Mouse (Mus musculus): ENCODE data around the gene Zbtb12. TPM values are rescaled to one million over a fixed set of nuclear protein-coding genes. Genes with fewer than 3 reads are reported as not detected.
A peak's percentile ranks its signal among the peaks of the same experiment; 100 is the strongest.

Gene Zbtb12
- total and polyA plus RNA-seq, 3 experiments = 2.4 to 9.3 (median 8.5) TPM

DNA sequence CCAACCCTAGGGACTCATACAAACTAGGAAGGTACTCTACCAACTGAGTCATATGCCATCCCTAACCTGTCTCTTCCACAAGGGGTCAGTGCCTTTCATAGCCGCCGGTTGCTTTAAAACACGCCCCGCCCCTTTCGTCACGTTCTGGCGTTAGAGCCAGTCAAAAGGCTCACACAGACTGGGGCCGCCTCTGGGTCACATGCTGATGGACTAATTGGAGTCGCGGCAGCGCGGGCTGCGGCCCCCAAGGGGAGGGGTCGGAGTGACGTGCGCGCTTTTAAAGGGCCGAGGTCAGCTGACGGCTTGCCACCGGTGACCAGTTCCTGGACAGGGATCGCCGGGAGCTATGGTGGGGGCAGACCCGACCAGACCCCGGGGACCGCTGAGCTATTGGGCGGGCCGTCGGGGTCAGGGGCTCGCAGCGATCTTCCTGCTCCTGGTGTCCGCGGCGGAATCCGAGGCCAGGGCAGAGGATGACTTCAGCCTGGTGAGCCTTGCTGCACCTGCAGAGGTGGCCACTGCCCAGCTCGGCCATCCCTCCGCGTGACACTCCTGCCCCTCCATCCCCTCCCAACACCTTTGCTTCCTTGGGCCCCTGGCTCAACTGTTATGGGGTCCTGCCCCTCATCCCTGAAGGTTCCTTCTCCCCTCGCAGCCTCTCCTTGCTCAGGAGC is 51.9 kb downstream of the Zbtb12 start, which contains the start of gene Neu1 (continued):
- TF ChIP-seq POLR2AphosphoS2 (IDR thresholded peaks at IDR 0.05; ENCODE audit: low read depth, low read length) (no peak), USF1 (IDR thresholded peaks at IDR 0.05; ENCODE audit: low read depth, low read length) (peak; percentile 89), MEF2A (IDR thresholded peaks at IDR 0.05; ENCODE audit: borderline replicate concordance, low read depth, low read length) (no peak), HCFC1 (IDR thresholded peaks at IDR 0.05; ENCODE audit: low read depth, low read length) (peak; percentile 52), MYC (IDR thresholded peaks at IDR 0.05; ENCODE audit: low read depth, low read length) (0 out of 2 replicates have a peak, but pooled peaks have one; percentile 14), RAD21 (IDR thresholded peaks at IDR 0.05; ENCODE audit: low read depth, low read length) (peak; percentile 36)

DNA sequence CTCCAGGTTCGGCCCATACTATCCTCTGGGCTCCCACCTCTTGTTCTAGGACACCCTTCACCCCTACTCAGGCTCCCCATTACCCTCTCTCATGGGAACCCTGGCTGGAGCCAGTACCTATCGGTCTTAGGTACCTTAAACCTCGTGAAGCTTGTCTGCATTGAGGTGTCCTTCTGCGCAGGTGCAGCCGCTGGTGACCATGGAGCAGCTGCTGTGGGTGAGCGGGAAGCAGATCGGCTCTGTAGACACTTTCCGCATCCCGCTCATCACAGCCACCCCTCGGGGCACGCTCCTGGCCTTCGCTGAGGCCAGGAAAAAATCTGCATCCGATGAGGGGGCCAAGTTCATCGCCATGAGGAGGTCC is 52.4 kb downstream of the Zbtb12 start:
- in situ Hi-C loops (cut with MboI; ENCODE audit: low pct_ligation_motif_present, low pct_unique_long_range_greater_than_20kb, low sequenced_read_pairs) (no loop called here), dilution Hi-C loops (cut with MboI; ENCODE audit: extremely low pct_ligation_motif_present, extremely low pct_unique_long_range_greater_than_20kb, low sequenced_read_pairs) (no loop called here)
- H3K79me2 ChIP-seq (replicated peaks; ENCODE audit: control insufficient read depth, extremely low read depth, insufficient read depth, poor library complexity, severe bottlenecking) = no peaks in the 10 kb centered on the region
- peak overlapping the region; percentile 87 for H3K4me2 ChIP-seq (ENCODE audit: insufficient read depth, low read depth, poor library complexity, severe bottlenecking)
- peaks cover 16 to 45% of the 10 kb centered on the region in 2 experiments for H3K36me3 ChIP-seq (replicated peaks in 1 of 2; ENCODE audit: control insufficient read depth in 1 of 2, insufficient read depth in 1 of 2, low read length in 1 of 2)
- no peaks in the 10 kb centered on the region for H3K9me3 ChIP-seq (replicated peaks; ENCODE audit: low read length)
- peaks cover 11 to 39% of the 10 kb centered on the region in 2 experiments for H3K4me1 ChIP-seq (ENCODE audit: control insufficient read depth in 1 of 2, insufficient read depth in 2 of 2)
- peak; percentile 54 for DNase-seq (ENCODE audit: extremely low read depth)
- H3K4me3 ChIP-seq (replicated peaks in 1 of 3; ENCODE audit: low read depth in 2 of 3, low read length in 2 of 3, poor library complexity in 1 of 3) = peak overlapping the region; percentile 77 to 82 (median 79)
- no peaks in the 10 kb centered on the region for H3K27me3 ChIP-seq (replicated peaks)
- peak overlapping the region; percentile 6; the same call in 1 of the 2 replicates for H3K27ac ChIP-seq (ENCODE audit: insufficient read depth, low read depth)
- peak overlapping the region; percentile 28 for H3K9ac ChIP-seq (ENCODE audit: insufficient read depth, low read depth)
- TF ChIP-seq MXI1 (IDR thresholded peaks at IDR 0.05; ENCODE audit: low read depth, low read length) (no peak), PAX5 (IDR thresholded peaks at IDR 0.05; ENCODE audit: low read length) (no peak), USF2 (conservative IDR thresholded peaks at IDR 0.05; ENCODE audit: low read depth, low read length) (no peak), POLR2AphosphoS2 (IDR thresholded peaks at IDR 0.05; ENCODE audit: low read depth, low read length) (no peak), MEF2A (IDR thresholded peaks at IDR 0.05; ENCODE audit: borderline replicate concordance, low read depth, low read length) (no peak), ZNF384 (IDR thresholded peaks at IDR 0.05; ENCODE audit: low read depth, low read length) (no peak), NRF1 (IDR thresholded peaks at IDR 0.05; ENCODE audit: low read depth, low read length) (peak; percentile 83), NELFE (IDR thresholded peaks at IDR 0.05; ENCODE audit: low read depth, low read length) (no peak), BHLHE40 (IDR thresholded peaks at IDR 0.05; ENCODE audit: low read depth, low read length) (peak; percentile 13; the same call in 1 of the 2 replicates), JUN (IDR thresholded peaks at IDR 0.05; ENCODE audit: insufficient read depth, low read depth, low read length) (no peak), RCOR1 (conservative IDR thresholded peaks at IDR 0.05; ENCODE audit: low read depth, low read length) (no peak), MAX (IDR thresholded peaks at IDR 0.05; ENCODE audit: low read length) (no peak), IRF4 (IDR thresholded peaks at IDR 0.05; ENCODE audit: low read depth, low read length) (no peak), ETS1 (conservative IDR thresholded peaks at IDR 0.05; ENCODE audit: low read depth, low read length) (no peak), MAZ (IDR thresholded peaks at IDR 0.05; ENCODE audit: low read depth, low read length) (no peak), GABPA (IDR thresholded peaks at IDR 0.05; ENCODE audit: insufficient replicate concordance, low read depth, low read length) (no peak), ZKSCAN1 (IDR thresholded peaks at IDR 0.05; ENCODE audit: borderline replicate concordance, low read depth, low read length) (no peak), KAT2A (IDR thresholded peaks at IDR 0.05; ENCODE audit: insufficient replicate concordance, low read length) (no peak), JUND (conservative IDR thresholded peaks at IDR 0.05; ENCODE audit: low read depth, low read length) (no peak), E2F4 (IDR thresholded peaks at IDR 0.05; ENCODE audit: insufficient replicate concordance, low read depth, low read length) (no peak), ELF1 (IDR thresholded peaks at IDR 0.05; ENCODE audit: low read depth, low read length) (no peak), CHD1 (IDR thresholded peaks at IDR 0.05; ENCODE audit: low read depth, low read length) (no peak), EP300 (IDR thresholded peaks at IDR 0.05; ENCODE audit: low read length) (no peak), ZC3H11A (IDR thresholded peaks at IDR 0.05; ENCODE audit: low read depth, low read length) (no peak), CTCF (conservative IDR thresholded peaks at IDR 0.05 in 1 of 2, IDR thresholded peaks at IDR 0.05 in 1 of 2; ENCODE audit: low read depth in 2 of 2, low read length in 2 of 2) (no peak), POLR2A (IDR thresholded peaks at IDR 0.05; ENCODE audit: low read depth, low read length) (no peak), ZMIZ1 (IDR thresholded peaks at IDR 0.05; ENCODE audit: low read depth, low read length) (no peak), SIN3A (IDR thresholded peaks at IDR 0.05; ENCODE audit: low read length) (0 out of 2 replicates have a peak, but pooled peaks have one; percentile 19), CHD2 (IDR thresholded peaks at IDR 0.05; ENCODE audit: low read length) (no peak), TBP (conservative IDR thresholded peaks at IDR 0.05; ENCODE audit: low read depth, low read length) (no peak), UBTF (IDR thresholded peaks at IDR 0.05; ENCODE audit: low read depth, low read length) (0 out of 2 replicates have a peak, but pooled peaks have one; percentile 16), HCFC1 (IDR thresholded peaks at IDR 0.05; ENCODE audit: low read depth, low read length) (no peak), USF1 (IDR thresholded peaks at IDR 0.05; ENCODE audit: low read depth, low read length) (no peak), TCF12 (IDR thresholded peaks at IDR 0.05; ENCODE audit: low read depth, low read length) (no peak), RAD21 (IDR thresholded peaks at IDR 0.05; ENCODE audit: low read depth, low read length) (no peak), MYC (IDR thresholded peaks at IDR 0.05; ENCODE audit: low read depth, low read length) (0 out of 2 replicates have a peak, but pooled peaks have one; percentile 12)

Data from CH12.LX (cell line).